Mouse (Mus musculus): ENCODE data around the gene Rfc3.
A peak's percentile ranks its signal among the peaks of the same experiment; 100 is the strongest.

The Rfc3 gene

GRCm38 (mm10) chr5:151650700-151651410 lies at the start of gene Rfc3:
Gene Rfc3, minus strand, starts transcription at chr5:151651242.
- peak; percentile 97 for DNase-seq (ENCODE audit: low read depth, low spot score)

- DNase-seq (ENCODE audit: low read depth, low spot score), result peak; percentile 13
Measured at GRCm38 (mm10) chr5:151693636-151694035, 42.6 kb upstream of the Rfc3 start.

- peak; percentile 82 for DNase-seq (ENCODE audit: low read depth, low spot score)
Measured at GRCm38 (mm10) chr5:151686606-151687525, 35.8 kb upstream of the Rfc3 start.

- DNase-seq (ENCODE audit: low read depth, low spot score), result no peak
Measured at GRCm38 (mm10) chr5:151662207-151662606, 11.2 kb upstream of the Rfc3 start.

GRCm38 (mm10) chr5:151651411-151651784 lies 356 bp upstream of the Rfc3 start:
- DNase-seq (ENCODE audit: low read depth, low spot score), result no peak

- DNase-seq (ENCODE audit: low read depth, low spot score), result peak; percentile 76
Measured at GRCm38 (mm10) chr5:151644845-151645244, 6.2 kb downstream of the Rfc3 start.

- peak; percentile 92 for DNase-seq (ENCODE audit: low read depth, low spot score)
Measured at GRCm38 (mm10) chr5:151642867-151643266, 8.2 kb downstream of the Rfc3 start.

GRCm38 (mm10) chr5:151642102-151642501 lies 8.9 kb downstream of the Rfc3 start:
- no peak for DNase-seq (ENCODE audit: low read depth, low spot score)

- DNase-seq (ENCODE audit: low read depth, low spot score), result no peak
Measured at GRCm38 (mm10) chr5:151605921-151606320, 45.1 kb downstream of the Rfc3 start, which contains the start of gene Vmn2r18. Gene Vmn2r18, minus strand, starts transcription at chr5:151606021.

- DNase-seq (ENCODE audit: low read depth, low spot score), result no peak
Measured at GRCm38 (mm10) chr5:151601696-151602095, 49.3 kb downstream of the Rfc3 start.
